Mouse (Mus musculus): ENCODE measurements around the gene Gm15056.

Gm15056 gene

DNA sequence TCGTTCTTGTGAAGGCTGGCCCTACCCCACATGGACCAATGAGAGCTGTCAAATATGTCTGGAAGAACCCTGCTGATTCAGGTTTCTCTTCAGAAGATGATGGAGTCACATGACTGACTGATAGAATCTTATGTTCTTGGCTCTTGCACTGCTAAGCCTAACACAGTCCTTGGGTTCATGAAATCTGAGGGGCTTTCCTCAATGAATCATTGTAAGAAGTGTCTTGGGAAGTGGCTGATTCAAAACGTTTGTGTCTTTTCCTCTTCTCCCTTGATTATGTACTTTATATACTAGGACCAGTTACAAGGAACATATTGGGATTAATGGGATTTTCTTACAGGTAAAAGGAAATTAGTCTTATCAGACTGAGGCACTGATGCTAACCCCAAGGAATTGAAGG, at the start of gene Gm15056:
Gm15056 (minus strand) TSS at position 101 of the 400 bp plus-strand sequence.
- DNase-seq, result no peak

DNA sequence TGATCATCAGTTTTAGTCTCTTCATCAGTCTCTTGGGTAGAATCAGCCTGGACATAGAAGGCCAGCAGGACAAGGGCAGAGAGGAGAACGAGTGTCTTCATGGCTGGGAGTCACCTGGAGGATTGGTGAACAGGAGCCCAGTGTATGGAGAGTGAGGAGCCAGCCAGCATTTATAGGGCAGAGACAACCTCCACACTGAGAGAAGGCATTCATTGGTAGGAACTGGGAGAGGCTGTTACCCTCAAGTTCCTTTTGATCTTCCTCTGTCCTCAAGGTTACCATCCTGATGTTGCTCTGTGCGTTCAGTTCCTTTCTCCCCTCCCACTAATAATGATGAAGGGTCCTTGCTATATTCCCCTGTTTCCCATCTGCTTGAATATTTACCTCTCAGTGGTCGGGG, 42.2 kb upstream of the Gm15056 start, which contains the start of gene AY761185:
AY761185 (minus strand) TSS at position 101 of the 400 bp plus-strand sequence.
- no peak for DNase-seq

DNA sequence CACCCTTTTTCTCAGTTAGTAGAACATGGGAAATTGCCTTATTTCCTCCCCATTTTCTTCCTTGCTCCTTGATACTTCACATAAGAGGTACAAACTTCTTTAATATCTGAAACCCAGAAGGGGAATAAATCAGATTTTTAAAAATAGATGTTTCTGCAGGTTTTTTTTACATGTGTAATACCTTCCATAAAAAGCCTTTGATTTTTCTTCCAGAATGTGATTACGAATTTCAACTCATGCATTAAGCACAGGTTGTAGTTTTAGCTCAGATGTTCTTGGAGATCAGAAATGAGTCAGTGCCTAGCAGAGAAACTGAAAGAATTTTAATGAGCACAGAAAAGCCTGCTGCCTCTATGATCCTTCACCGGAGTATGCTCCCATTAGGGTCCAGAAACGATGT, 19.5 kb upstream of the Gm15056 start, which contains the start of gene Gm6040:
Gm6040 (minus strand) TSS at position 101 of the 400 bp plus-strand sequence.
- DNase-seq, result no peak

DNA sequence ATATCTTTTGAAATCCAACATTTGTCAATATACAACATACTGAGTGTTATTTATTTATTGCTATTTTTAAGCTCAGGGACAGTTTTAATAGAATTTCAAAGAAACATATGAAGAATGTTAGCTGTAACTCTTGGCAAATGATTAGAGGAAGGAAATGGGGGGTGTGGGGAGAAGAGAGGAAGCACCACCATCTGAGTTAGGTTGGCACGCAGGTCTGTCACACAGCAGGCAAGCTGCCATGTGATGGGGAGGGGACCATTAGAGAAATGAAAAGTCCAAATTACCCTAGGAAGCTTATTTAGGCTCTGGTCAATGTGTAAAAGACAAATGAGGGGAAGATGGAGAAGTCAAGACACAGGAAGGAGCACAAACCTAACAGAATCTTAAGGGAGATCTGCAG, 9.9 kb upstream of the Gm15056 start:
- DNase-seq, result no peak

DNA sequence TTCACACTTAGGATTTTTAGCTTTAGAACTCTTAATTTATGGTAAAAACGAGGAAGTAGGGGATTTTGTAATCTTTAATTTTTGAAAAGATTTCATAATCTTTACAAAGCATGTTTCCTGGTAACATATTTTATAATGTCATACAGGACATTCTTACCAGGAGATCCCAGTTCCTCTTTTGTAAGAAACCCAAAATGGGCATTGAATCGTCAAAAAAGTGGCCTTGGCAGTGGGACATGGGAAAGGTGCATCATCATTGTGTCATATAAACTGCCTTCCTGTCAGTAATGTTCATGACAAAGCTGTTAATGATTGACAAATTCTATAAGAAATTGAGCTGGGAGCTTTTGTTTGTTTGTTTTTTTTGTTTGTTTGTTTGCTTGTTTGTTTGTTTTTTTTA, 5.8 kb upstream of the Gm15056 start:
- no peak for DNase-seq

DNA sequence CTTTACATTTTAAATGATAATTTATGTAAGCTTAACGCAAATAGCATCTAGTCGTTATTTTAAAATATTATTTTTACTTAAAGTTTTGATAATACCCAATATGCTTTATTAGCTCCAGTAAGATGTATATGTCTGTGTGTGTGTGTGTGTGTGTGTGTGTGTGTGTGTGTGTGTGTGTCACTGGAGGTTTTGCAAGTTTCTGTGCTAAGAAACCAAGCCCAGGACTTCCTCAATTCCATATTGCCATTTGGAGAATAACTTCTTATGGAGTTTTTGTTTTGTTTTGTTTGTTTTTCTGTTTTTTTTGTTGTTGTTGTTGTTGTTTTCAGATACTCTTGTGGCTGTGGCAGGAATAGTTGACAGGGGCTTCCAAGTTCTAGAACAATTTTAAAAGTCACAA, 4.7 kb upstream of the Gm15056 start:
- no peak for DNase-seq

DNA sequence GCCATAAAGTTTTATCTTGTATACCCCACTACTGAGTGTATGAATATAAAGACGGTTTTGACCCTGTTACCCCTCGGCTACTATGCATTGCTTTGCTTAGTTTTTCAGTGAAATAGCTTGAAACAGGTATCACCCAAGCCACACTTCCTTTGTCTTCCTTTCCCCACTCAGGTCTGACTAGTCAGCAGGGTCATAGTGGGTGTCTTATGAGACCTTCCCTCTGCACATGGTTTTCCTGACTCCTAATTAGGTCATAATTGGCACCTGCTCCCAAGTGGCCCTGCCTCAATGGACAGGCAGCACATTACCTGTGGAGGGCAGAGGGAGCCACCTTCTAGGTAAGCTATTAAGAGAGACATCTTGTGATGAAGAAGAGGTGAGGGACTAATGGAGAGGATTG, 10.1 kb downstream of the Gm15056 start, which contains the start of gene Defb33:
Defb33 (plus strand) TSS at position 301 of the 400 bp plus-strand sequence.
- no peak for DNase-seq

DNA sequence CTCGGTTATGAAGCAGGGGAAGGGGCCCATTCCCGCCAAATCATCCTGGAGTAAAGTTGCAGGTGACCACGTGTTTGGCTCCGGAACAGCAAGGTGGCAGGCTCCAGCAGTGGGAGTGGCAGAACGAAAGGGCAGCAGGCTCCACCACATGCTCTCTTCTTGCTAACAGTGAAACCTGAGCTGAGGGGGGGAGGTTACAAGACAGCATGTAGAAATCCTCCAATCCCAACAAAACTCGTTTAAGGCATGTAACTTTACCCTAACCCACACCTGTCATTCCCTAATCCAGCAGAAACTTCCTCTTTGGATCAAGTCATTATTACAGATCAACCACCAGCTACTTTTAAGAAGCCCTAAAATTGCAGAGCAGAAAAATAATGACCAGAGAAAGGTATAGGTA, 27.8 kb downstream of the Gm15056 start:
- DNase-seq, result no peak
